Mouse (Mus musculus): ENCODE measurements at regions not wholly inside any gene's neighbourhood (a gene's known extent, or its start where the extent isn't known, plus 50 kb on each side); places are given as distances from the start of the nearest gene placed in this dataset.

- TF ChIP-seq CTCF (conservative IDR thresholded peaks at IDR 0.05; ENCODE audit: low read length) (no peak), NANOG (IDR thresholded peaks at IDR 0.05; ENCODE audit: borderline replicate concordance, low read length) (no peak)
Observed at GRCm38 (mm10) chr6:116969381-116969910, 198.9 kb upstream of the Cxcl12 start.

Measured in E14TG2a.4 (cell line).